ENCODE assay signal across 8 mouse cellular contexts in the genomic region with DNA sequence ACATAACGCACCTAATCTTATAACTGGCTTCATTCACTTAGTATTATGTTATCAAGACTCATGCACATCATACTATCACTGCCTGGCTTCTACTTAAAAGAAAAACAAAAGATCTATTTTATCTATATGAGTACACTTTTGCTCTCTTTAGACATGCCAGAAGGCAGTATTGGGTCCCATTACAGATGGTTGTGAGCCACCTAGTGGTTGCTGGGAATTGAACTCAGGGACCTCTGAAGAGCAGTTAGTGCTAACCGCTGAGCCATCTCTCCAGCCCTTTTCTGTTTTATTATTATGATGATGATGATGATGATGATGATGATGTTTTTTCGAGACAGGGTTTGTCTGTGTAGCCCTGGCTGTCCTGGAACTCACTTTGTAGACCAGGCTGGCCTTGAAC. TPM values are rescaled to one million over a fixed set of nuclear protein-coding genes. Genes with fewer than 3 reads are reported as not detected.
DNase-seq lines count a peak whose midpoint lies in the region; ATAC-seq and TF ChIP-seq lines count a peak whose summit lies in the region.
"Had no signal": no experiment of that assay in that cellular context is flagged by ENCODE, and none has a peak within 500 bp of the region (broad histone marks: within the 10 kb centered on the region; RNA-seq: fewer than 3 reads in every experiment).

No protein-coding gene starts in this region.

- H3K4me3 ChIP-seq in hindbrain, embryonic 14.5 days (replicated peaks; ENCODE audit: low read length), result no peak overlapping the region
- no peak overlapping the region for H3K4me3 ChIP-seq in hindbrain, embryonic 13.5 days
- no peak overlapping the region for H3K4me3 ChIP-seq in E14TG2a.4 (replicated peaks; ENCODE audit: low read length)
- H3K4me3 ChIP-seq in bone marrow, adult 2 months (replicated peaks; ENCODE audit: control insufficient read depth, low read depth, low read length), result no peak overlapping the region
- H3K4me3 ChIP-seq: embryonic facial prominence, embryonic 13.5 days had no signal

- WGBS in hindbrain, embryonic 14.5 days, result 51% methylated on average over 3 of the region's 3 CpGs
- 38% methylated on average over 3 of the region's 3 CpGs for WGBS in hindbrain, embryonic 13.5 days
- WGBS in bone marrow, adult 2 months, result 32% methylated on average over 3 of the region's 3 CpGs

- ATAC-seq in hindbrain, embryonic 14.5 days (ENCODE audit: low FRiP score), result no peak
- ATAC-seq in hindbrain, embryonic 13.5 days (ENCODE audit: low FRiP score), result no peak

- peak; percentile 65 for DNase-seq in hindbrain, embryonic 14.5 days (ENCODE audit: low spot score)
- DNase-seq in kidney, postnatal 4 days, result peak; percentile 57 to 71
- peak; percentile 57 to 63 for DNase-seq in spleen, postnatal 36 days (ENCODE audit: low spot score in 2 of 2)
- DNase-seq in ovary, postnatal 14 days (ENCODE audit: low spot score), result no peak

- no peak for TF ChIP-seq POLR2A in bone marrow, adult 2 months (IDR thresholded peaks at IDR 0.05; ENCODE audit: borderline replicate concordance, control insufficient read depth, low read depth, low read length)

- H3K4me1 ChIP-seq in hindbrain, embryonic 14.5 days (replicated peaks; ENCODE audit: control insufficient read depth, insufficient read depth, low read length), result no peaks in the 10 kb centered on the region
- no peaks in the 10 kb centered on the region for H3K4me1 ChIP-seq in hindbrain, embryonic 13.5 days (replicated peaks)
- H3K4me1 ChIP-seq in E14TG2a.4 (replicated peaks; ENCODE audit: low read depth, low read length), result peaks cover 9% of the 10 kb centered on the region
- H3K4me1 ChIP-seq in bone marrow, adult 2 months (ENCODE audit: control insufficient read depth, insufficient read depth, low read length), result no peaks in the 10 kb centered on the region
- H3K4me1 ChIP-seq: embryonic facial prominence, embryonic 13.5 days had no signal

- H3K9me3 ChIP-seq in hindbrain, embryonic 14.5 days (ENCODE audit: control insufficient read depth, low read length), result no peaks in the 10 kb centered on the region
- H3K9me3 ChIP-seq in hindbrain, embryonic 13.5 days, result no peaks in the 10 kb centered on the region
- H3K9me3 ChIP-seq in E14TG2a.4 (ENCODE audit: low read length), result no peaks in the 10 kb centered on the region
- H3K9me3 ChIP-seq: embryonic facial prominence, embryonic 13.5 days had no signal

- no peak overlapping the region for H3K9ac ChIP-seq in hindbrain, embryonic 14.5 days
- no peak overlapping the region for H3K9ac ChIP-seq in hindbrain, embryonic 13.5 days
- H3K9ac ChIP-seq: embryonic facial prominence, embryonic 13.5 days had no signal

- TF ChIP-seq CTCF in E14TG2a.4 (conservative IDR thresholded peaks at IDR 0.05; ENCODE audit: low read length), result peak; percentile 49
- peak; percentile 36; the same call in 1 of the 2 replicates for TF ChIP-seq CTCF in bone marrow, adult 2 months (IDR thresholded peaks at IDR 0.05; ENCODE audit: control insufficient read depth, insufficient read depth, low read length)

- H3K4me2 ChIP-seq in hindbrain, embryonic 14.5 days (replicated peaks), result no peak overlapping the region
- H3K4me2 ChIP-seq in hindbrain, embryonic 13.5 days, result no peak overlapping the region
- H3K4me2 ChIP-seq: embryonic facial prominence, embryonic 13.5 days had no signal

- H3K36me3 ChIP-seq in hindbrain, embryonic 14.5 days (replicated peaks; ENCODE audit: control insufficient read depth, insufficient read depth), result no peaks in the 10 kb centered on the region
- H3K36me3 ChIP-seq in hindbrain, embryonic 13.5 days, result no peaks in the 10 kb centered on the region
- H3K36me3 ChIP-seq in E14TG2a.4 (ENCODE audit: insufficient read depth, low read length), result no peaks in the 10 kb centered on the region
- H3K36me3 ChIP-seq: embryonic facial prominence, embryonic 13.5 days had no signal

- no peak overlapping the region for H3K27ac ChIP-seq in hindbrain, embryonic 14.5 days
- no peak overlapping the region for H3K27ac ChIP-seq in hindbrain, embryonic 13.5 days
- no peak overlapping the region for H3K27ac ChIP-seq in bone marrow, adult 2 months (ENCODE audit: control insufficient read depth, insufficient read depth, low read depth, low read length, poor library complexity)
- H3K27ac ChIP-seq: embryonic facial prominence, embryonic 13.5 days had no signal

- H3K27me3 ChIP-seq in hindbrain, embryonic 14.5 days (ENCODE audit: control insufficient read depth, insufficient read depth, low read length), result no peaks in the 10 kb centered on the region
- H3K27me3 ChIP-seq in hindbrain, embryonic 13.5 days, result no peaks in the 10 kb centered on the region
- no peaks in the 10 kb centered on the region for H3K27me3 ChIP-seq in E14TG2a.4 (ENCODE audit: insufficient read depth, low read length)
- H3K27me3 ChIP-seq: embryonic facial prominence, embryonic 13.5 days had no signal

RNA-seq across cellular contexts. Expression of gene Srcap, which starts 13.4 kb away (rescaled TPM):
- polyA plus RNA-seq in hindbrain, embryonic 14.5 days (2014; fragmentation: Nextera tagmentation; extraction: Ambion mirVana), result 62.1 and 67.3 TPM in 2 replicates
- 51.3 and 53.7 TPM in 2 replicates for polyA plus RNA-seq in hindbrain, embryonic 13.5 days (2015; fragmentation: Nextera tagmentation; extraction: Ambion mirVana)
- 44.3 and 98.5 TPM in 2 replicates for polyA plus RNA-seq in bone marrow, adult 2 months (2011; ENCODE audit: insufficient read depth, insufficient read length, low replicate concordance, missing spikeins)

RNA-seq across cellular contexts. Expression of gene Fbrs, which starts 19.4 kb away (rescaled TPM):
- 13.6 and 15.3 TPM in 2 replicates for polyA plus RNA-seq in hindbrain, embryonic 14.5 days (2014; fragmentation: Nextera tagmentation; extraction: Ambion mirVana)
- 10.8 and 13.7 TPM in 2 replicates for polyA plus RNA-seq in hindbrain, embryonic 13.5 days (2015; fragmentation: Nextera tagmentation; extraction: Ambion mirVana)
- polyA plus RNA-seq in bone marrow, adult 2 months (2011; ENCODE audit: insufficient read depth, insufficient read length, low replicate concordance, missing spikeins), result 44.9 and 98.7 TPM in 2 replicates

RNA-seq across cellular contexts. Expression of gene Gm42715, which starts 21.0 kb away (rescaled TPM):
- polyA plus RNA-seq in hindbrain, embryonic 14.5 days (2014; fragmentation: Nextera tagmentation; extraction: Ambion mirVana), result 15.6 TPM in 2 replicates
- polyA plus RNA-seq in hindbrain, embryonic 13.5 days (2015; fragmentation: Nextera tagmentation; extraction: Ambion mirVana), result 17.6 and 19.0 TPM in 2 replicates
- 5.3 and 7.8 TPM in 2 replicates for polyA plus RNA-seq in bone marrow, adult 2 months (2011; ENCODE audit: insufficient read depth, insufficient read length, low replicate concordance, missing spikeins)

RNA-seq across cellular contexts. Expression of gene Prr14, which starts 39.0 kb away (rescaled TPM):
- polyA plus RNA-seq in hindbrain, embryonic 14.5 days (2014; fragmentation: Nextera tagmentation; extraction: Ambion mirVana), result 36.1 and 37.5 TPM in 2 replicates
- polyA plus RNA-seq in hindbrain, embryonic 13.5 days (2015; fragmentation: Nextera tagmentation; extraction: Ambion mirVana), result 40.5 and 44.0 TPM in 2 replicates
- polyA plus RNA-seq in bone marrow, adult 2 months (2011; ENCODE audit: insufficient read depth, insufficient read length, low replicate concordance, missing spikeins), result 70.4 and 119 TPM in 2 replicates

RNA-seq across cellular contexts. Expression of gene Zfp689, which starts 49.4 kb away (rescaled TPM):
- 12.9 and 14.0 TPM in 2 replicates for polyA plus RNA-seq in hindbrain, embryonic 14.5 days (2014; fragmentation: Nextera tagmentation; extraction: Ambion mirVana)
- 15.0 and 16.2 TPM in 2 replicates for polyA plus RNA-seq in hindbrain, embryonic 13.5 days (2015; fragmentation: Nextera tagmentation; extraction: Ambion mirVana)
- polyA plus RNA-seq in bone marrow, adult 2 months (2011; ENCODE audit: insufficient read depth, insufficient read length, low replicate concordance, missing spikeins), result 2.0 and 3.1 TPM in 2 replicates
